Mouse (Mus musculus): Measurements from ENCODE around the gene Lrpprc. TPM values are rescaled to one million over a fixed set of nuclear protein-coding genes. Genes with fewer than 3 reads are reported as not detected.

Lrpprc gene
- polyA plus RNA-seq, 1 experiment = 7.0 TPM

- 74% methylated on average over 1 of the region's 1 CpGs for WGBS
- Histone ChIP-seq H3K4me3 (replicated peaks; ENCODE audit: extremely low read depth, low read depth, low read length) (no peak overlapping the region), H3K4me1 (ENCODE audit: control insufficient read depth, insufficient read depth, low read length) (no peaks in the 10 kb centered on the region)
- no peak for DNase-seq
- TF ChIP-seq CTCF (IDR thresholded peaks at IDR 0.05; ENCODE audit: insufficient read depth, low read length) (no peak), POLR2A (IDR thresholded peaks at IDR 0.05; ENCODE audit: borderline replicate concordance, extremely low read depth, low read depth, low read length) (no peak)
Measured at GRCm38 (mm10) chr17:84728201-84728911, 62.2 kb downstream of the Lrpprc start.

DNA sequence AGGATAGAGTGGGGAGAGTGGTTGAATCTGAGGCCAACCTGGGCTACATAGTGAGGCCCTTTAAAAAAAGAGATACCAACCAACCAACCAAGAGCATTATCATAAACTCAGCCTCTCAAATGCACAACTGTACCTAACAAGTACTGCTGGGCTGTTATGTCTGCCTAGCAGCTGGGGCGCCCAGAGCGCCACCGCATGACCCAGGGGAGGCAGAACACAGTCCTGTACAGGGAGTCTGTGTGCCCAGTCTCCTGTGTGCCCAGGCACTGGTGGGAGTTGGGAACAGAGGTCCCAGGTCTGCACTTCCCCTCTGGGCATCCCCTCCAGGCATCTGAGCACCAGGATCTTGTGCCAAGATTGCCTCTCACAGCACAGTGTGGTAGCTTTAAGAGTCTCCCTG, 65.4 kb downstream of the Lrpprc start:
- no peak for TF ChIP-seq CTCF (IDR thresholded peaks at IDR 0.05; ENCODE audit: insufficient read depth, low read length)
- no peak for TF ChIP-seq POLR2A (IDR thresholded peaks at IDR 0.05; ENCODE audit: borderline replicate concordance, extremely low read depth, low read depth, low read length)
- WGBS = 96% methylated on average over 3 of the region's 3 CpGs

DNA sequence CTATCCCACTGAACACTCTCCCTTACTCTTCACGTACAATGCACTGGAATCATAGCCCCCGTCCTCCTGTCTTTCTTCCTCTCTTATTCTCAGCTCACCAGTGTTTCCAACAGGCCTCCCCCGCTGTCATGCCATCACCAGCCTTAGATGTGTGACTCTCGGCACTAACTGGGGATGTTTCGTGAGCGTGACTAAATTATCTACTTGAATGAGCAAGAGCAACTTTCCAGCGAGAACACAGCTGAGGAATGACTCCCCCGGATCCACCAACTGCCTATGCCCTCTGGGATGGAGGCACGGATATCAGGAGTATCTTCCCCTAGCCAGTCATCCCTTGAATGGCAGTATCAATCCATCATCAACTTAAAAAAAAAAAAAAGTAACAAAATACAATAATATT, 66.6 kb downstream of the Lrpprc start:
- H3K4me1 ChIP-seq (ENCODE audit: control insufficient read depth, insufficient read depth, low read length) = no peaks in the 10 kb centered on the region

More for the DNA sequence above, 65.4 kb downstream of the Lrpprc start:
- no peak overlapping the region for H3K4me3 ChIP-seq (replicated peaks; ENCODE audit: extremely low read depth, low read depth, low read length)
- DNase-seq = no peak
- no peaks in the 10 kb centered on the region for H3K4me1 ChIP-seq (ENCODE audit: control insufficient read depth, insufficient read depth, low read length)

GRCm38 (mm10) chr17:84719105-84719504, 71.5 kb downstream of the Lrpprc start:
- Histone ChIP-seq H3K4me1 (ENCODE audit: control insufficient read depth, insufficient read depth, low read length) (no peaks in the 10 kb centered on the region), H3K4me3 (replicated peaks; ENCODE audit: extremely low read depth, low read depth, low read length) (no peak overlapping the region)
- WGBS = 64% methylated on average over 3 of the region's 3 CpGs
- DNase-seq = no peak
- TF ChIP-seq POLR2A (IDR thresholded peaks at IDR 0.05; ENCODE audit: borderline replicate concordance, extremely low read depth, low read depth, low read length) = no peak
- no peak for TF ChIP-seq CTCF (IDR thresholded peaks at IDR 0.05; ENCODE audit: insufficient read depth, low read length)

More for the DNA sequence above, 66.6 kb downstream of the Lrpprc start:
- H3K4me3 ChIP-seq (replicated peaks; ENCODE audit: extremely low read depth, low read depth, low read length) = no peak overlapping the region
- WGBS = 92% methylated on average over 9 of the region's 9 CpGs
- no peak for DNase-seq
- TF ChIP-seq POLR2A (IDR thresholded peaks at IDR 0.05; ENCODE audit: borderline replicate concordance, extremely low read depth, low read depth, low read length) (no peak), CTCF (IDR thresholded peaks at IDR 0.05; ENCODE audit: insufficient read depth, low read length) (no peak)

DNA sequence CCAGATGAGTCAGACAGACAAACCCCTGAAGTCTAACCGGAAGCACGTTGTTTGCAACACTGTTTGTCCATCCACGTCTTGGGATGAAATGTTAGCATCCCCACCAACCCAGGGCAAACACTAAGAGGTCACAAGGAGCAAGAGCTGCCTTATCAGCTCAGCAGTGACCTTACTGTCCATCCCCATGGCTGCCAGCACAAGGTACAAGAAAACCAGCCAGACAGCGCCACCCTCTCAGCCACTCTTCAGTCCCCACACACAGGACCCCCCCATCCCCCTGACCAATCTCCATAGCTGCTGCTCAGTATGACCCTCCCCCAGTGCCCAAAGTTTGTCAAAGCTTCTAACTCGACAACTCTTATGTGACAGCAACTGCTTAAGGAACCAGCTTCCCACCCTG, 73.2 kb downstream of the Lrpprc start:
- Histone ChIP-seq H3K4me3 (replicated peaks; ENCODE audit: extremely low read depth, low read depth, low read length) (no peak overlapping the region), H3K4me1 (ENCODE audit: control insufficient read depth, insufficient read depth, low read length) (no peaks in the 10 kb centered on the region)
- whole genome bisulfite sequencing = 72% methylated on average over 5 of the region's 5 CpGs
- DNase-seq = no peak
- TF ChIP-seq CTCF (IDR thresholded peaks at IDR 0.05; ENCODE audit: insufficient read depth, low read length) = no peak
- no peak for TF ChIP-seq POLR2A (IDR thresholded peaks at IDR 0.05; ENCODE audit: borderline replicate concordance, extremely low read depth, low read depth, low read length)

DNA sequence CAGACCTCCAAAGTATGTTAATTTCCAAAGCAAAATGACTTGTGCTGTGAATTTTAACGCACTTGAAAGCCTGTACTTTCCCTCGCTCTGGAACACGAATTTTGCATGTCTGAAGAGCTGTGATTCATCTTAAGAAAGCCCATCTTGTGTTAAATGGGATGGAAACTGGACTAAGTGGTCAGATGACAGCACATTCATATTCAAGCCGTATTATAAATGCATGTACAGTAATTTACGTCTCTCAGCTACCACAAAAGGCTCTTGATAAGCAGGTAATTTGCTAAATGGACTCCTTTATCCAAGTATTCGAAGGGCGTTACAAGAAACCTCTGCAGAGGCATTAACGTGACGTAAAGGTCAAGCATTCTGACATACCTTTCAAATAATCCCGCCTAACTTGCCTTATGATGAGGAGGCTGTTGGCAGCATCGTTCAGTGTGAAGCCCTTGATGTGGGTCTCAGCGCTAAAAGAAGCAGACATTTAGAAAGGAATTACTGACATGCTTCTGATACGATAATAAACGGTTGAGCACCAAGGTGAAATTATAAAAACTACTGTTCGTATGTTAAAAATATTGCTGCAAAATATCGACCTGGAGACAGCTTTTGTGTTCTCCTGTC, 74.2 kb downstream of the Lrpprc start:
- TF ChIP-seq POLR2A (IDR thresholded peaks at IDR 0.05; ENCODE audit: borderline replicate concordance, extremely low read depth, low read depth, low read length) (no peak), CTCF (IDR thresholded peaks at IDR 0.05; ENCODE audit: insufficient read depth, low read length) (no peak)
- Histone ChIP-seq H3K4me3 (replicated peaks; ENCODE audit: extremely low read depth, low read depth, low read length) (no peak overlapping the region), H3K4me1 (ENCODE audit: control insufficient read depth, insufficient read depth, low read length) (no peaks in the 10 kb centered on the region)
- 81% methylated on average over 16 of the region's 16 CpGs for WGBS
- no peak for DNase-seq

DNA sequence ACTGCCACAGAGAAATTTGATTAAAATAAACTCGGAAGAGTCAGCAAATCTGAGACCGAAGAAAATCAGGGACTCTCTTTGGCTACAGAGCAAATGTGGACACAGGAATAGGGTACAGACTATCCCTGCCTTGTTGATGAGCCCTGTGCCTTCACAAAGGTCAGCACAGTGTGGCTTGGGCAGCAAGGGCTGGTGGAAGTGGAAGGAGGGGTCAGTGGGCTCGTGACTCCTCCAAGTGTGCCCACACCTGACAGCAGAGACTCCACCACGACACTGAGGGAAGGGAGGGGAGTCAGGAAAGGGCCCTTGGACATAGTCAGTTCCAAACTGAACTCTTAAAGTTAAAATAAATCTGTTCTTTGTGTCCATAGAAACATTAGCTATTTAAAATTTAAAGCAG, 75.7 kb downstream of the Lrpprc start:
- WGBS = 63% methylated on average over 4 of the region's 4 CpGs
- TF ChIP-seq CTCF (IDR thresholded peaks at IDR 0.05; ENCODE audit: insufficient read depth, low read length) = no peak
- TF ChIP-seq POLR2A (IDR thresholded peaks at IDR 0.05; ENCODE audit: borderline replicate concordance, extremely low read depth, low read depth, low read length) = no peak

DNA sequence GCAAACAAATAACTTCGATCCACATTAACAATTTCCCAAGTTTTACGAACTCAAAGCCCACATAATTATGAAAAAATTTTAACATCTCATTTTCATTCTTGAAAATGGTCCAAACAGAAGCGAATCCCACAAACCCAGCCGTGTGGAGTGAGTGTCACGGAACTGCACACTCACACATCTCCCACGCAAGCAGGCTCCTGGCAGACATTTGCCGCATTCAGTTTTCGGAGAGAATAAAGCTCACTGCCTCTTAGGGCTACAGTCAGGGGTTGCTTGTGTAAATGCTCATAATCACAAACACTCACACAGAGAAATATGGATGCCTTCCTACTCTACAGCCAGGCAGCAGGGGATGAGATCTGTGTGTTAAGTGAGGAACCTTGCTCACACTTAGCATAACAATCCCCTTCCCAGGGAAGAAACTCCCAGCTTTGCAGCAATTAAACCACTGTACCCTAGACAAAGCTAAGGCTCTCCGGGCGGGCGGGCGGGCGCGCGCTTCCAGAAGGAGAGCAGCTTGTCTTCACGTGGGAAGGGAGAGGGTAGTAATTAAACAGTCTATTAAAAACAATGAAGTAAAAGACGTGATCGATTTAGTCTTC, 76.9 kb downstream of the Lrpprc start:
- no peak for DNase-seq
- WGBS = 89% methylated on average over 18 of the region's 18 CpGs
- no peak overlapping the region for H3K4me3 ChIP-seq (replicated peaks; ENCODE audit: extremely low read depth, low read depth, low read length)

More for the DNA sequence above, 75.7 kb downstream of the Lrpprc start:
- no peak for DNase-seq
- H3K4me1 ChIP-seq (ENCODE audit: control insufficient read depth, insufficient read depth, low read length) = no peaks in the 10 kb centered on the region
- H3K4me3 ChIP-seq (replicated peaks; ENCODE audit: extremely low read depth, low read depth, low read length) = no peak overlapping the region

DNA sequence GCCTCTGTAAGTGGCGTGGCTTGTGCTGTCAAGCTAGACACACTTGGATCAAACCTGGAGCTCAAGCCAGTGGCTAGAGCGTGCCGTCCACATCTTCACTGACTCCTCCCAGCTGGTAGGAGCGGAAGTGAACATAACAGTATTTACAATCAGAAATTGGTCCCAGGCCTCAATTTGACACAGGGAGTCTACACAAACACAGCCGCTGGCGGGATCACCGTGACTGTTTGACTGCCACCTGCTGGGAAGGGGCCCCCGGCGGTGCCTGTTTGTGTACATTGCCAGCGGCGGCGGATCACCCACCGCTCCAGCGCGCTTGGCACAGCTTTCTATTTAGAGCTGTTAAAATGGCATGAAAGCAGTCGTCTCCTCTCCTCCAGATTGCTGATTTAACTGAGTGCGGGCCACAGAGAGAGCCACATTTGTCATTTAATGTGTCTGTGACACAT, 81.2 kb downstream of the Lrpprc start:
- DNase-seq = peak; percentile 31
- Histone ChIP-seq H3K4me3 (replicated peaks; ENCODE audit: extremely low read depth, low read depth, low read length) (no peak overlapping the region), H3K4me1 (ENCODE audit: control insufficient read depth, insufficient read depth, low read length) (no peaks in the 10 kb centered on the region)
- TF ChIP-seq CTCF (IDR thresholded peaks at IDR 0.05; ENCODE audit: insufficient read depth, low read length) = no peak
- no peak for TF ChIP-seq POLR2A (IDR thresholded peaks at IDR 0.05; ENCODE audit: borderline replicate concordance, extremely low read depth, low read depth, low read length)
- WGBS = 39% methylated on average over 17 of the region's 17 CpGs

More for the DNA sequence above, 76.9 kb downstream of the Lrpprc start:
- TF ChIP-seq CTCF (IDR thresholded peaks at IDR 0.05; ENCODE audit: insufficient read depth, low read length) (no peak), POLR2A (IDR thresholded peaks at IDR 0.05; ENCODE audit: borderline replicate concordance, extremely low read depth, low read depth, low read length) (no peak)
- H3K4me1 ChIP-seq (ENCODE audit: control insufficient read depth, insufficient read depth, low read length) = no peaks in the 10 kb centered on the region

All from lung, adult 2 months (tissue).